In the genomic region with DNA sequence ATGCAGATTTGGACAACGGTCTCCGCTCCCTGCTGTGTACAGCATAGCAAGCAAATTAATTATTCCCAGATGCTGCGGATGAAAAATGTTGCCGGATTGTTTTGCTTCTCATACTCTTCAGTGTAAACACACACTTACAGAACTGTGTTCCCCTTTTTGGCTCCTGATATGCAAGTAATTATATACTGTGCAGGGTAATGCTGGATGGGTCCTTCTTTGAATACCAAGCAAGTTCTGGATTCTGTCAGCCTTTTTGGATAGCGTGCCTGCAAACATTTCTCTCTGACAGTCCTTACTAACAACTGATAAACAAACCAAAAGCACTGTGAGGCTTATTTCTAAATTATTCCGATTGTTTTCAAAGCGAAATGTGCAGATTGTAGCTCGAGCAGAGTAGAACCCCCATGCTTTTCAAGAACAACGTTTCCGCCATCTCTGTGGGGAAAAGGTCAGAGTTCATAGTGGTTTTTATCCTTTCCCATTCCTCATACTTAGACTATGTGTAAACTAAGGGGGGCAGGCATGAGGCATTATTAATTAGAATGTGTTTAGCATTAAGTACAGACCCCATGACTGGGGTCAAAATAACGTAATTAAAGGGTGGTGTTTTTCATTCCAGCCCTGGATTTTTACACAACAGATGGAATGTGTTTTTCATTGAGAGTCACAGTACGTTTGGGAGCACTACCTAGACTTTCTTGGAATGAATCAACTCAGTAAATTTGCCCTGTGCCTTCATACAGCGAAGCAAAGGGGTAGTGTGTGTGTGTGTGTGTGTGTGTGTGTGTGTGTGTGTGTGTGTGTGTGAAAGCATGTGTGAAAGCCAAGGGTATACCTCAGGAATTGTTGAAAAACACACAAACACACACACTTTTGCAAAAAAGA, we compare ENCODE assay signal across 9 mouse cellular contexts. TPM values are rescaled to one million over a fixed set of nuclear protein-coding genes. Genes with fewer than 3 reads are reported as not detected.
DNase-seq lines count a peak whose midpoint lies in the region; ATAC-seq and TF ChIP-seq lines count a peak whose summit lies in the region.
"Had no signal": no experiment of that assay in that cellular context is flagged by ENCODE, and none has a peak within 500 bp of the region (broad histone marks: within the 10 kb centered on the region; RNA-seq: fewer than 3 reads in every experiment).

No protein-coding gene starts in this region.

- H3K4me1 ChIP-seq in kidney, postnatal 0 days (replicated peaks; ENCODE audit: insufficient read depth, low read length): no peaks in the 10 kb centered on the region
- H3K4me1 ChIP-seq in embryonic facial prominence, embryonic 11.5 days (ENCODE audit: control insufficient read depth, insufficient read depth, low read length): no peaks in the 10 kb centered on the region
- peaks cover 27% of the 10 kb centered on the region for H3K4me1 ChIP-seq in neural tube, embryonic 13.5 days (replicated peaks)

- 56% methylated on average over 13 of the region's 13 CpGs for WGBS in kidney, postnatal 0 days
- 28% methylated on average over 13 of the region's 13 CpGs for WGBS in embryonic facial prominence, embryonic 11.5 days
- 31% methylated on average over 13 of the region's 13 CpGs for WGBS in neural tube, embryonic 13.5 days

- no peak overlapping the region for H3K4me3 ChIP-seq in kidney, postnatal 0 days (replicated peaks; ENCODE audit: low read depth, low read length)
- no peak overlapping the region for H3K4me3 ChIP-seq in embryonic facial prominence, embryonic 11.5 days (ENCODE audit: low read depth, low read length)
- no peak overlapping the region for H3K4me3 ChIP-seq in neural tube, embryonic 13.5 days
- H3K4me3 ChIP-seq: heart, embryonic 15.5 days had no signal

- peak; percentile 61 for DNase-seq in kidney, postnatal 0 days (ENCODE audit: low spot score)
- no peak for DNase-seq in kidney, adult 18-20 months
- peak; percentile 75 for DNase-seq in embryonic facial prominence, embryonic 11.5 days (ENCODE audit: low spot score)
- peak; percentile 53 for DNase-seq in hindlimb bud, embryonic 11.5 days (ENCODE audit: extremely low spot score, low read depth, low spot score)
- DNase-seq in cerebellum, adult 11 months: no peak
- no peak for DNase-seq in frontal cortex, postnatal 10 days (ENCODE audit: low spot score in 2 of 2)
- DNase-seq in cerebellum, postnatal 4 days (ENCODE audit: low spot score in 2 of 2): no peak

- no peak for ATAC-seq in kidney, postnatal 0 days (replicated peaks; ENCODE audit: low FRiP score, low read depth)
- peak; percentile 46; the same call in 1 of the 2 replicates for ATAC-seq in embryonic facial prominence, embryonic 11.5 days (replicated peaks; ENCODE audit: insufficient number of reproducible peaks, low FRiP score, low TSS enrichment, low read depth)
- ATAC-seq in neural tube, embryonic 13.5 days (ENCODE audit: low read depth): peak; percentile 76

- no peaks in the 10 kb centered on the region for H3K9me3 ChIP-seq in kidney, postnatal 0 days (replicated peaks; ENCODE audit: low read length)
- no peaks in the 10 kb centered on the region for H3K9me3 ChIP-seq in embryonic facial prominence, embryonic 11.5 days (replicated peaks; ENCODE audit: control insufficient read depth, low read length)
- no peaks in the 10 kb centered on the region for H3K9me3 ChIP-seq in neural tube, embryonic 13.5 days
- H3K9me3 ChIP-seq: heart, embryonic 15.5 days had no signal

- H3K36me3 ChIP-seq in kidney, postnatal 0 days (ENCODE audit: insufficient read depth, low read length): no peaks in the 10 kb centered on the region
- H3K36me3 ChIP-seq in embryonic facial prominence, embryonic 11.5 days (replicated peaks; ENCODE audit: control insufficient read depth, insufficient read depth, low read depth, low read length): no peaks in the 10 kb centered on the region
- H3K36me3 ChIP-seq in neural tube, embryonic 13.5 days: no peaks in the 10 kb centered on the region
- H3K36me3 ChIP-seq: heart, embryonic 15.5 days had no signal

- no peak overlapping the region for H3K9ac ChIP-seq in kidney, postnatal 0 days (ENCODE audit: low read depth, low read length)
- H3K9ac ChIP-seq in embryonic facial prominence, embryonic 11.5 days (replicated peaks; ENCODE audit: low read length): no peak overlapping the region
- H3K9ac ChIP-seq in neural tube, embryonic 13.5 days: no peak overlapping the region
- H3K9ac ChIP-seq: heart, embryonic 15.5 days had no signal

- no peak for TF ChIP-seq CTCF in kidney, postnatal 0 days (IDR thresholded peaks at IDR 0.05; ENCODE audit: low read depth)

- peak overlapping the region; percentile 60; the same call in 1 of the 2 replicates for H3K27ac ChIP-seq in kidney, postnatal 0 days
- H3K27ac ChIP-seq in embryonic facial prominence, embryonic 11.5 days (replicated peaks; ENCODE audit: low read depth, low read length): peak overlapping the region; percentile 10
- peak overlapping the region; percentile 72 for H3K27ac ChIP-seq in neural tube, embryonic 13.5 days (replicated peaks)
- H3K27ac ChIP-seq: heart, embryonic 15.5 days had no signal

- H3K4me2 ChIP-seq in kidney, postnatal 0 days (ENCODE audit: low read length): no peak overlapping the region
- no peak overlapping the region for H3K4me2 ChIP-seq in embryonic facial prominence, embryonic 11.5 days (ENCODE audit: low read depth, low read length)
- no peak overlapping the region for H3K4me2 ChIP-seq in neural tube, embryonic 13.5 days
- H3K4me2 ChIP-seq: heart, embryonic 15.5 days had no signal

- no peaks in the 10 kb centered on the region for H3K27me3 ChIP-seq in kidney, postnatal 0 days (ENCODE audit: insufficient read depth, low read length)
- no peaks in the 10 kb centered on the region for H3K27me3 ChIP-seq in embryonic facial prominence, embryonic 11.5 days (ENCODE audit: control insufficient read depth, insufficient read depth, low read length)
- no peaks in the 10 kb centered on the region for H3K27me3 ChIP-seq in neural tube, embryonic 13.5 days
- H3K27me3 ChIP-seq: heart, embryonic 15.5 days had no signal

RNA-seq across cellular contexts. Expression of gene Ehbp1, which starts 5.8 kb away (rescaled TPM):
- 3.9 and 4.1 TPM in 2 replicates for polyA plus RNA-seq in kidney, postnatal 0 days (2015; fragmentation: Nextera tagmentation; extraction: Ambion mirVana)
- 9.9 and 12.0 TPM in 2 replicates for polyA plus RNA-seq in embryonic facial prominence, embryonic 11.5 days (2014; fragmentation: Nextera tagmentation; extraction: Ambion mirVana)
- 17.9 and 19.3 TPM in 2 replicates for polyA plus RNA-seq in neural tube, embryonic 13.5 days (2015; fragmentation: Nextera tagmentation; extraction: Ambion mirVana)

Comparison
In these comparisons a context has a peak if more than half of its experiments do, and no peak if none do; other contexts are left out.
1. DNase-seq: peak in kidney, postnatal 0 days (single experiment), embryonic facial prominence, embryonic 11.5 days (single experiment) and hindlimb bud, embryonic 11.5 days (single experiment); none in kidney, adult 18-20 months (single experiment), cerebellum, adult 11 months (single experiment), frontal cortex, postnatal 10 days (0 of 2) and cerebellum, postnatal 4 days (0 of 2).
2. H3K27ac ChIP-seq: peak in every context shown above with its lines; median percentile 72 in neural tube, embryonic 13.5 days; 60 in kidney, postnatal 0 days; 10 in embryonic facial prominence, embryonic 11.5 days.